Mouse (Mus musculus): ENCODE data around the gene Rab8b.
"Not testable (repeated sequence)": the region's sequence is repeated elsewhere in the genome, so short reads cannot be mapped to it uniquely, and the experiment has no call there.

The Rab8b gene

GRCm38 (mm10) chr9:66846822-66847221 is 72.7 kb downstream of the Rab8b start:
- no peak for DNase-seq (ENCODE audit: low read depth, low spot score)

- DNase-seq (ENCODE audit: low read depth, low spot score): no peak
These were observed 84.4 kb downstream of the Rab8b start for GRCm38 (mm10) chr9:66835097-66835480.

DNA sequence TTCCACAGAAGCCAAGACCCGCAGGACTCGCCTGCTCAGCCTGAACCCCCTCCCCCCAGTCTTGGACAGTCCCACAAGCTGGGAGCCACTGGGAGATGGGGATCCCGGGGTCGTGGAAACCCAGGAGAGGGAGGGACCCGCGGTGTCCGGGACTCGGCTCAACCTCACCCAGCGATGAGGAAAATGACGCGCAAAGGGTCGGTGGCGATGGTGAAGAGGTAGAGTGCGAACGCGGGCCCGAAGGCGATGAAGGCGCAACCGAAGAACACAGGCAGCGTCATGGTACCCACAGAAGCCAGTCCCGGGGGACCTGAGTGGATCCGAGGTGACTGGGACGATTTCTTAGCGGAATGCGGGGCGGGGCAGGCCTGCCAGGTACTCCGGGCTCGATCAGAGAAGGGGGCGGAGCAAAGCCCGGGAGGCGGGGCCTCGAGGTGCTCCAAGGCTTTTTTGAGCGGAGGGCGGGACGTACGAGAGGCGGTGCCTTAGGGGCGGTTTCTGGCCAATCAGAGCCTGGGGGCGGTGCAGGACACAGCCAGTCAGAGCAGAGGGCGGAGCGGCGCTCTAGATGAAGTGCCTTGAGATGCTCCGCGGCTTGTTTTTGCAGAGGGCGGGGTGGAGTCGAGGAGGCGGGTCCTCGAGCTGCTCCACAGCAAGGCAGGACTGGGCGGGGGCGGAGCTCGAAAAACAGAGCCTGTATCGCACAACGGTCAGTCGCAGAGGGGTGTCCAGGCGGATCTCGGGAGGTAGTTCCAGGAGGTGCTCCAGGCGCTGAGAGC is 85.0 kb downstream of the Rab8b start, which contains the start of gene Aph1c:
Gene Aph1c (minus strand): TSS at position 409 of the 779 bp plus-strand sequence.
- DNase-seq (ENCODE audit: low read depth, low spot score): peak; percentile 100

DNA sequence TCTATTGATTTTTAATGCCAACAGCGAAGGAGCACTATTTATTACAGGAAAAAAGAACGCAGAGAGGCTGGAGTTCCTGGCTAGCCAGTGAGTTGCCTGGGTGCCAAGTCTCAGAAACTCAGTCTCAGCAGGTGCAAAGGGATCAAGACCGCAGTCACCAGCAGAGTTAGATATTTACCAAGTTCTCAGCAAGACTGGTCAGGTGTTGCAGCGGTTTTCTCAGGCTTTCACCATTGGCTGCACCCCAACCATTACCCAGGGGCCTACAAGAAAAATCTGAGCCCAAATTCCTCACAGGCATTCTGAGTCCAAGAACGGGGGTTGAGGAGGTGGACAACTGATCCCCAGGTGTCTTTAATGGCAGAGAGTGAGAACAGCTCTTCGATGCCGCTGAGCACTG is 85.6 kb downstream of the Rab8b start:
- DNase-seq (ENCODE audit: low read depth, low spot score): no peak

DNA sequence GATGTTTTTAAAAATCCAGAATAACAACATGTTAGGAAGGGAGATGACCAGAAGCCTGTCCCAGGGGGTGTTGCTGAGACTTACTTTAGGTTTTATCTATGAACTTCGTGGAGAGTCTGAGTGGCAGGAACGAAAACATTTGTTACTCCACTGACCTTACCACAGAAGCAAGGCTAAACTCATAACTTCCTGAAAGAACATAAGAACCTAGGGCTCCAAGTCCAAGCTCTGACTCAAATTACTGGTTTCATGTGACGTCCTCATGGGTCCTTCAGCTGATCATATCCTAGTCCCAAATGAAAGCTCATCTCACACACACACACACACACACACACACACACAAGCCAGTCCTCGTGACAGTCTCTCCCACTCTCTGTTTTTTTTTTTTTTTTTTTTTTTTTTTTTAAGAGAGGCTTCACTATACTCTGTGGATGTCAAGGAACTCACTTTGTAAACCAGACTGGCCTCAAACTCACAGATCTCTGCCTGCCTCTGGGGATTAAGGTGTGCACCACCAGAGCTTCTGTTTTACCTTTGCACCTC is 87.0 kb downstream of the Rab8b start:
- no peak for DNase-seq (ENCODE audit: low read depth, low spot score)

- peak; percentile 67 for DNase-seq (ENCODE audit: low read depth, low spot score)
These were observed 93.5 kb downstream of the Rab8b start for GRCm38 (mm10) chr9:66825990-66826389.

DNA sequence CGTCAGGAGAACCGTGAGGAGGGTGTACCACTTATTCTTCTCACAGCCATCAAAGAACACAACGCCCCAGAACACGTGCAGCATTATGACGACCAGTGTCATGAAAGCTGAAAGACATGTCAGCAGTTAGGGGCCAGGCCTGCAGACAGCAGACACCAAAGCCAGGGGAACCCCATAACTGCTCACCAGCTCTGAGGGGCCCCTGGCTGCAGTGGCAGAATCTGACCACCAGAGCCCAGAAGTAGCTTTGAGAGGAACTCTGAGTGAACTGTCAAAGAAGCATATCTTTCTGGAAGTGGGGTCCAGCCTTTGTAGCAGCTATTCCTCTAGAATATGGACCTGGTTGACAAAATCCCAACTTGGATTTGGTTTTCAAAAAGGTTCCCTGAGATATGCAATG is 97.2 kb downstream of the Rab8b start:
- DNase-seq (ENCODE audit: low read depth, low spot score): peak; percentile 32

DNA sequence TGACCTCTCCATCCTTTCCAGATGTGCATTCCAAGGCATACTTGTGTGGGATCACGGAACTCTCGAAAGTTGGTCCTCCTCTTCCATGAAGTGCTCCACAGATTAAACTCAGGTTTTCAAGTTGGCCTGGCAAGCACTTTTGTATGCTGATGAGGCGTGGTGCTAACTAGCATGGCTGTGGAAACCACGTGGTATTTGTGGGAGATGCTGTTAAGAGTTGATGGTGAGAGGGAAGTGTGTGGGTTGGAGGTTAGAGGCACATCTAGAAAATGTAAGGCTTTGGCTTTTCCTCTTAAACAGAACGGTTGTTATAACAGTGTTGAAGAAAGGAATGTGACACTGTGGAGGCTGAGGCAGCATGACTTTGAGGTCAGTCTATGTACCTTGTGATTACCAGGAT is 98.5 kb downstream of the Rab8b start:
- no peak for DNase-seq (ENCODE audit: low read depth, low spot score)

DNA sequence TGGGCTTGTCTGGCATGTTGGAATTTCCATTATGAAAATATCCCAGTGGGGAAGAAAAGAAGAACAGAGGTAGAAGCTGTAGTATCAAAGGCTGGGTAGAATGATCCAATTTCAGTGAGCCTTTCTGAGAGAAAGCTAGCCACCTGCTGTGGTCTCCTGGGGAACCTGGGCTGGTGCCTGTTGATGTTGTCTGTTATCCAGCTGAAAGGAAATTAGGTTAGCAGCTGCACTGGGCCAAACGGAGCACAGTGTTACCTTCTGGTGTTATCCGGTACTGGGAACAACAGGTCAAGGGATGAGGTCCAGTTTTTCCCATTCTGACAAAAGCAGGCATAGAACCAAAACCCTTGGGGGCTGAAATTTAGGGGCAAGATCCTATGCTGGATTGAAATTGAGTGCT is 106.1 kb downstream of the Rab8b start:
- DNase-seq (ENCODE audit: low read depth, low spot score): no peak

DNA sequence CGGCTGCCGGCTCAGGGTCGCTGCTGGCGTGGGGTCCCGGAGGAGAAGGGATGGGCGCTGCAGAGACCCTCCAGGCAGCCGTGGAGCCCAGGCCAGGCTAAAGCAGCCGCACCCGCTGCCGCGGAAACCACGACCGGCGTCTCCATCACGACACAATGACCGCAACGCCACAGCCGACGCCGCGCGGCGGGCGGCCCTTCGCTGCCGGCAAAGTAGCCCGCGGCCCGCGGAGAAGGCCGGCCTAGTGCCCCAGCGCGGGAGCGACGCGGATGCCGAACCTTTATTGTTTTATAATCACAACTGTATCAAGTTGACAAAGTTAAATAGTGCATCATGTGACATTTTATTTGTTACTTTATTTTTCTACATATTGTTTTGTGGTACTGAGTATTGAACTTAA is 113.5 kb downstream of the Rab8b start:
- DNase-seq (ENCODE audit: low read depth, low spot score): not testable (repeated sequence)

- DNase-seq (ENCODE audit: low read depth, low spot score): no peak
These were observed 117.5 kb downstream of the Rab8b start for GRCm38 (mm10) chr9:66801947-66802346.

DNA sequence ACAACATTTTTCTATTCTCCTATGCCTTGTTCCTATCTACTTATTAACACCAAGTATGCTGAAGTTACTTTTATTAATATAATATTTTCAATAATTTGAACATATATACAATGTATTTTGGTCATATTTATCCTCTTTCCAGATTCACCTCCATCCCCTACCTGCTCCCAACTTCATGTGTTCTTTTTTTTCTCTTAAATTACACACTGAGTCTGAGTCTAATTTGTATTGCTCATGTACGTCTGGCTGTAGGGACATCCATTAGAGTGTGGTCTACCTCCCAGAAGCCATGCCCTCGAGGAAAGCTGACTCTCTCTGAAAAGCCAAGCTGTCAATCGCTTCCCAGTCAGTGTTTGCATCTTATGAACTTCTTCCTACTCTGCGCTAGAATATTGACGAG is 122.7 kb downstream of the Rab8b start, which contains the start of gene Gm10647:
Gene Gm10647 (plus strand): TSS at position 301 of the 400 bp plus-strand sequence.
- DNase-seq (ENCODE audit: low read depth, low spot score): no peak

DNA sequence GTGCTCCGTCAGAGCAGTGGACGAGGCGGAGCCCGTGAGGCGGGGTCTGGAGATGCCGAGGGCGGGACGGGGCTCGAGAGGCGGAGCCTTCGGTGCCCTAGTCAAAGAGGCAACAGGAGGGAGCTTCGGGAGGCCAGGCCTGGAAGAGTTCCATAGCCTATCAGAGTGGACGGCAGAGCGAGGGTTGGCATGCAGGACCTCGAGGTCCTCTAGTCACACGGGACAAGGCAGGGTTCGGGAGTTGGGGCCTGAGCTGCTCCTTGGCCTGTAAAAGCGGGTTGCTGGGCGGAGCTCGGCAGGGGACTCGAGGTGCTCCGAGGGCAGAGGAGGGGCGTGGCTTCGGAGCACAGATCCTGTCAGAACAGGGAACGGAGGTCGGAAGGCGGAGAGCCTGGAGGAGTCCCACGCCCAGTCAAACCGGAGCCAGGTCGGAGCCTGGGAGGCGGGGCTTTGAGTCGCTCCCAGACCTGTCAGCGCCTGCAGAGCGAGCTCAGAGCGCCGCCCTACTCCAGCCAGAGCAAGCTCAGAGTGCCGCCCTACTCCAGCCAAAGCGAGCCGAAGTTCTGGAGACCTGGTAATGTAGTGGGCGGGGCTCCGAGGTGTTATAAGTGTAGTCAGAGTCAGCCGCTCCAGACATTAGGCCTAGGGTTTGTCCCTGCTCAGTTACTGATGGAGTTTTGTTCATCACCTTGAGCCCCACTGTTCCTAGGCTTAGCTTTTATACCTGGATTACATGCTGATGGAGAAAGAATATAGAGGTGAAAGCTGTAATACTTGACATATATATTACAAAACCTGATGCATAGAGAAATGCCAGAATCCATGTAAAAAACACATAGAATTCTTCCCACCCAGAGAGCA is 123.8 kb downstream of the Rab8b start, which contains the start of gene Aph1b:
Gene Aph1b (minus strand): TSS at position 27 of the 861 bp plus-strand sequence.
- DNase-seq (ENCODE audit: low read depth, low spot score): peak; percentile 99

- DNase-seq (ENCODE audit: low read depth, low spot score): no peak
These were observed 124.6 kb downstream of the Rab8b start for GRCm38 (mm10) chr9:66794629-66795463.

All from A20 (cell line).